Mouse (Mus musculus) testis, postnatal 10 days (tissue): ENCODE measurements at regions not wholly inside any gene's neighbourhood (a gene's known extent, or its start where the extent isn't known, plus 50 kb on each side); places are given as distances from the start of the nearest gene placed in this dataset.

Experiments used
- DNase-seq: peaks from one replicate; pipeline ENCODE4 v3.0.0; 2021; ENCODE audit warnings: low spot score

DNA sequence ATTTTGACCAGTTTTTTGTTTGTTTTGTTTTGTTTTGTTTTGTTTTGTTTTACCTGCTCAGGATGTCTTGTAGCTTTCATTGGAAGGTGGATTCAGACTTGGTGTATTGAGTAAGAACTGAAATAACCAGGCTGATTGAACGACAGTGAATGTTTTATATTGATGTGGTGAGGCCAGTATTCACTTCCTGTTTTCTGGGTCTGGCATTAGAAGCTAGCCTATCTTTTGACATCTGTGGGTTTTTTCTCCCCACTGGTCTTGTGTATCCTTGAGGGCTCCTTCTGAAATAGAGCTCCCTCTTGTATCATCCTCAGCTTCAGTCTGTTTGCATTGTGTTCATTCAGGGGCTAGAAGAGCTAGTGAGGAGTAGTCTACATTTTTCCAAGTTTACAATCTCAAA is 175.5 kb downstream of the 1700129C05Rik start:
- DNase-seq, result no peak

DNA sequence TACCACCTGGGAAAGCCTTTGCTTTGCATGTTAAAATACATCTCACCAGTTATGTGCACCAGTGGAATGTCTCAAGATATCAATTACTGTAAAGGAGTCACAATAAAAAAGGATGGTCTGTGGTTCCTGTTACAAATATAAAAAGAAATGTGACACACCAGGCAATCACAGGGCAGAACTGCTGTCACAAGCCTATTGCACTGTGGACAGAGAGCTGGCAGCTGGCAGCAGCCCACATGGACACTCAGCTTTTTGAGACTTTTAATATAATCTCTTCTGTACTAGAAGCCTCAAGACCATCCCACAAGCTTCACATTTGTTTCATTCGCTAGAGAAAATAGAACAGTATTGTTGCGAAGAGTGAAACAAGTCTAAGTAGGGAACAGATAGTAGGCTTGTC is 197.7 kb downstream of the 1700129C05Rik start:
- no peak for DNase-seq

DNA sequence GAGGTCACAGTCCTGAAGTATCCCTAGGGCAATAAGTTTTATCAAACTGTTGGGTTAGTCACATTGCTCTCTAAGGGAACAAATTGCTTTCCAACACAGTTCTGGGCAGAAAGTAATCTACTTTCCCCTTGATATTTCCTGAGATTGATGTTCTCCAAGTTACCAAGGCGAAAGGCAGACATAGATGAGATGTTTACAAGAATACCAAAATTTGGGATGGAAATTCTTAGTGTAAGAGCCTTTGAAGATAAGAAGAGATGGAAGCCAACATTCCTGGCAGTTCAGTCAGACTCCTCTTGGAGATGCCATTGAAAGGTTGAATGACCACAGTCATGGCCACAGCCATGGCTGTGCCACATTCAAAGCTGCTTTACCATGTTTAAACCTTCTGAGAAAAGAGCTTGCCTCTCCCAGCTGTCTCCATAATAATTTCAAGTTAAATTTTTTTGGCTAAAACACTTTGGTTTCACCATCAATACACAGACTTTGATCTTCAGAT is 199.4 kb downstream of the 1700129C05Rik start:
- no peak for DNase-seq

DNA sequence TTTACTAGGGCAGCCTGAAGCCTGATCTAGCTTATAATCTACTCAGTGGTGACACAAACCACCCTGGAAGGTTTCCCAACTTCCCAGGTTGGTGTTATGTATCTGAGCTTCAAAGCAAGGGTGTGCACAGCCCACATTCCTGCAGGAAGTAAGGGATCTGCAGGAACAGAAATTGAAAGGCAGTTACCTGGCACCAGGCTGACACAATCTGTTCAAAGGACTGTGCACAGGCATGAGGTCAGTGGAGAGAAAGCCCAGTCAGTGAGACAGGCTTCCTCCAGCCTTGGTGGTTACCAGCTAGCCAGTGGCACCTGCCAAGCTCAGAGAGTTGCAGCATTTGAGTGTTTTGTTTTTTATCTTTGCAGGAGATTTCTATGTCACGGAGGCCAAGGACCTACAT is 203.6 kb downstream of the 1700129C05Rik start:
- DNase-seq, result no peak

DNA sequence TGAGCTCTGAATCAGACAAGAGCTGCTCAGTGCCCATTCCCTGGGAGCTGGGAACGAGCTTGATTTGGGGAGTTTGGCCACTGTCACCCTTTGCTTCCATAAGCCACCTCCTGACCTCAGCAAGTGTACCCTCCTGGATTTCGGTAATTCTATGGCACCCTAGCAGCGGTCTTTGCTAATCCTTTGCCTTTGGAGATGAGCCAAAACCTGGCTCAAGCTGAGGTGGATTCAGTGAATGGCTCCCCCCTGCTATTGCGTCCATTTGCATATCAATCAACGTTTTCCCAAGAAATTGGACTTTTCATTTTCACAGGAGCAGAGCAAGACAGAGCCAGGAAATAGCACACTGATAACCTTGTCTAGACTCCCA is 204.1 kb downstream of the 1700129C05Rik start:
- no peak for DNase-seq

DNA sequence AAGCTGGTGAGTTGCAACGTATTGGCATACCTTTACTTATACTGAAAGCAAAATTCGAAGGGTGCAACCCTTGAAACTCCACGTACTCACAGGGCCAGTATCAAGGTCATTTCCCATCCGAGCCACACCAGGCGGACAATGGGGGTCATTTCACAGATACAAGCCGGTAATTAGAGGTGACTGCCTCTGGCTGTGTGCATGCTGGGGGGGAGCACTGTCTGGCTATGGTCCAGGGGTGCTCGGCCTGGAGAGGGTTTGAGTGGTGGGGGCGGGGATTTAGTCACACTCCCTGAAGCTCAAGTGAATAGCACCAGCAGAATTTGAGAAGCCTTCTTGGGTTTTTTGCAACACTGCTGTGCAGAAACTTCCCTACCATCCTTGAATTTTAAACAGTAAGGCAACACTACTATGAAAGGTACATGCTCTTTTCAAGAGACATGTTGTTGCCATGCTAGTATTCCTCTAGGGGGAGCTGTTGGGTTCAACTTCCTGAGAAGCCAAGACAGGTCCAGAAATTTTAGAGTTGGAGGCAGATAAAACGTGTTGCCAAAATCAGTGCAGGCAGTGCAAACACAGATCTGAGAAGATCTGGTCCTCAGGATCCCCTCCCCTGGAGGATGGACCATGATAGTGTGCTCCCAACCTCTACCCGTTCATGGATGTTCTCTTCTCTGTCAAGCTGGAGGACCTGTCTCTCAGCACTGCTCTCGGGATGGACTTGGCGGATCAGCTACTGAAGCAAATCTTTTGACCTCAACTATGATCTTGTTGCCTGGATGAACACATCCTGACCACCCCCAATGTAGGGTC is 204.7 kb downstream of the 1700129C05Rik start:
- peak; percentile 52 for DNase-seq

DNA sequence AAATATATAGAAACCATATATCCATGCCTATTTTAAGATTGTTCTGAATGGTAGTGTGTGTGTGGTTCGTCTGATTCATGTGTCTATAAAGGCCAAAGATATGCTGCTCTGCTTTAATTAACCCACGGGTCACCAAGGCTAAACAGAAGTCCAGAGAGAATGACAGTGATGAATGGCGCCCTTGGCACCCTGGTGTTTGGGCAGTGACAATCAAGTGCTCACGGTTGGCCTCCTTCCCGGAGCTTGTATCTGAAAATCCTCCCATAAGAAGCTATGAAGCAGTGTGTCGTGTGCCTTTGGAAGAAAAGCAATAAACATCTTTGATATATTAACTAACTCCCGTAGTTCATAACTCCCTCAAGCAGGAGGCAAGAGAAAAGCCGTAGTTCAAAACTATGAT is 205.4 kb downstream of the 1700129C05Rik start:
- no peak for DNase-seq

DNA sequence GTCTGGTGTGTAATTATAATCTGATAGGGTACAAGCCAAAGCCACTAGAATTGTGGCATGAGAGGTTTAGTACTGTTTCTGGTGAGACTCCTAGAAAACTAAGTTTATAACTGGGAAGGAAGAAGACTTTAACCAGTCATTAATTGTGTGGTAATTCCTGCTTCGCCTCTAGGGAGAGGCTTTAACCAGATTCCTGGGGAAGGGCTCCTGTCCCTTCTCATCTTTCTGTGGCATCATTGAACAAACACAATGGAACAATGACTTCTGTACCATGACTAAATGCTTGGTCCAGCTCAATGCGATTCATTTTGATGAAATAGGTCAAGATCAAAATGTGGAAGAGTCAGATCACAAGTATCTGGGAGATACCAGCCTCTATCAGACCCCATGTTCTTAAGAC is 206.6 kb downstream of the 1700129C05Rik start:
- no peak for DNase-seq

DNA sequence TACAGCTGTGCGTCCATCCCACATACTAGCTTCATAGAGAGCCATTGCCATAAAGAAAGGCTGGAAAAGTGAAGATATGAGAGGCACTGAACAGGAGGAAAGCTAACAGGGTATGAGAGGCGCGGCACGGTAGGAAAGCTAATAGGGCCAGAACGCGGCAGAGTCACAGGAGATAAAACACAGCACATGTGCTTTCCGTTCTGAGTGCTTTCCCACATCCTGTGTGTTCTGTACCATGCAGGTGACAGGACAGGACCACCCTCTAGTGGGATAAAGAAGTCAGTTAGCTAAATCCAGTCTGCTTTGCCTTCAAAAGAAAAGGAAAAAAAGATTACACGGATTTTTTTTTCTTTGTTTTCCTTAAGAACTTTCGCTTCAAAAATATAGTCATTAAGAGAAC is 224.8 kb downstream of the 1700129C05Rik start:
- DNase-seq, result no peak

DNA sequence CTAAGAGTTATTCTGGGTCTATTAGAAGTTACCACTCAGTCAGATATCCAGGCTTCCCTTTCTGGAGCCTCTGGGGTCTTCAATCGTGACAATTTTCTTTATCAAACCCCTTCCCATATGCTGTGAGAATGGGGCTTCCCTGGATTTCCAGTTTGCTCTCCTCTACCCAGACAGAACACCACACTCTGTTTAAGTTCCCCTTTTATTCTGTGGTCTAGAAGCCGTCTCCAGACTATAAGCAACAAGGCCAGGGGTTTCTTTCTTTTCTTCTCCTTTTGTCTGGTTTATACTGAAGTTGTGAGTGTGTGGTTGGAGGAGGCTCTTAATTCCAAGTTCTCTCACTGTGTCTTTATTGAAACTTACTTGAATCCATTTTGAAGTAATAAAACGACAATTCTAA is 225.5 kb downstream of the 1700129C05Rik start:
- no peak for DNase-seq

DNA sequence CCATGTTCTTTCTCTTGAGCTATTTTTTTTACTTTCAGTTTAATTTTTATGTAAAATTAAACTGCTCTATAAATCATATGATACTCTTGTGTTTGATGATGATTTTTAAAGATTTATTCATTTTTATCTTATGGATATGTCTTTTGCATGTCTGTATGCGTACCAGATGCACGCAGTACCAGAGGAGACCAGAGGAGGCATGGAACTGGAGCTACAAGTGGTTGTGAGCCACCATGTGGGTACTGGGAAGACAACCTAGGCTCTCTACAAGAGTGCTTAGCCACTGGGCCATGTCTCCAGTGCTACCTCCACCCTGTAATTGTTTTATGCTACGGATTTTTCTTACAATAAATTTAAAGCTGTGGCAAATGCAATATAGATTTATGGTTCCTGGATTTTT is 227.8 kb downstream of the 1700129C05Rik start:
- DNase-seq, result no peak

DNA sequence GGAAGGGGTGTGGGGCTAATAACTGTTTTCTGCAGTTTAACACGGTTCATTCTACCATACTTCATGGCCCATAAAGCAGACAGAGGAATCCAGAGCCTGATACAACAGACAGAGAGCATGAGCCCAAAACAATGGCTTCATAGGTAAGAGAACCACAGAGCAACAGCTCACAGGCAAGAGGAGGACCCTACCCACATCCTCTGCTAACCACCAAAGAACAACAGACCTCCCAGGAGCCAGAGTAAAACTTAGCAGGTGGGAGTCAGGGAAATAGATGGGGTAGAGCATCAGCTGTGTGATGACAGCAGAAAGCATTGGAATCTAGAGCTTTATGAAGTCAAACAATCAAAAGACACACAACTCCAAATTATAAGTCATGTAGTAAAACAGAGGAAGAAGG is 231.8 kb downstream of the 1700129C05Rik start:
- no peak for DNase-seq

DNA sequence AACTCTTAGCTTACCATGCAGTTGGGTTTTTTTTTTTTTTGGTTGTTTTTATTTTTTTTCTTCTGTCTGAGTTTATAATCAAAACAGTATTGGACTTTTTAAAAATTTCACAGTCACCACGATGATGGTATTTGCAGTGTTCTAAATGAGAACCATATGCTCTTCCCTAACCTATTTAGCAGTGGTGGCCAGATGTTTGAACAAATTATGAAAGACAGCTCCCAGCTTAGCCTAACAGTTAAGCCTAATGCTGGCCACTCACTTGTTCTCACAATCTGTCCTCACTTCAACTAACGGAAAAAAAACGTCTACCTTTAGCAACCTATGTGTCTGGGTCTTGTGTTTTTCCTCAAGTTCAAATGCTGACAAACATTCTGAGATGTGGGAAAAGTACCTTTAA is 234.8 kb downstream of the 1700129C05Rik start:
- no peak for DNase-seq

DNA sequence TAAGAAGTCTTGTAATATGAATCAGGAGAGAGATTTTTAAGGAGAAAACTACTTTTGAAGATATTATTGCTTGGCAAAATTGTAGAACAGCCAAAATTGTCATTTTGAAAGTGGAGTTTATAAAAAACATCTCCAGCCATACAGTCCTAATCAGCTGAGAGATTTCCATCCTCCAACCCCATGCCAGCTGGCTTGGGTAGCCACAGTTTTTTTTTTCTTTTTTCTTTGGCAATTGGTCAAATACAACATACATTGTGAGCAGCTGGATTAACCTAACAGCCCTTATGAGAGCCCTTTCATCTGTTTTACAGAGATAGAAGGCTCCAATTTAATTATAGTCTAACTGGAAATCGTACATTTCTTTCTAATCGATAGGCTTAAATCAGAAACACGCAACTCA is 235.3 kb downstream of the 1700129C05Rik start:
- no peak for DNase-seq

DNA sequence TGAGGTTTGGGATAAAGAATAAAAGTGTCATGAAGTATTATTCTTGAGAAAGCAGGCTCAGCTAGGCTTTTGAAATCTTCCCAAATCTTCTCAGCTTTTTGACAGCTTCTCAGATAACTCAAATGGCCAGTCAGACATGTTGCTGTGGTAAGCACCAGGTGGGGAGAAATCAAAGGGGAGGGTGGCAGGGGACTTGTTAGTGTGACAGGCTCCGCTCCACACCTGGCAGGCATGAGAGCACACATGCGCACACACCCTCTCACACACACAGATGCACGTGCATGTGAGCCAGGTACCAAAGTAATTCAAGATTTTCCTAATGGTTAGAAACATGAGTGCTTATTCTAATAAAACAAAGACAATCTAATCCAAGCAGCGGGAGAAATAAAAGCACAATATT is 236.1 kb downstream of the 1700129C05Rik start:
- no peak for DNase-seq

DNA sequence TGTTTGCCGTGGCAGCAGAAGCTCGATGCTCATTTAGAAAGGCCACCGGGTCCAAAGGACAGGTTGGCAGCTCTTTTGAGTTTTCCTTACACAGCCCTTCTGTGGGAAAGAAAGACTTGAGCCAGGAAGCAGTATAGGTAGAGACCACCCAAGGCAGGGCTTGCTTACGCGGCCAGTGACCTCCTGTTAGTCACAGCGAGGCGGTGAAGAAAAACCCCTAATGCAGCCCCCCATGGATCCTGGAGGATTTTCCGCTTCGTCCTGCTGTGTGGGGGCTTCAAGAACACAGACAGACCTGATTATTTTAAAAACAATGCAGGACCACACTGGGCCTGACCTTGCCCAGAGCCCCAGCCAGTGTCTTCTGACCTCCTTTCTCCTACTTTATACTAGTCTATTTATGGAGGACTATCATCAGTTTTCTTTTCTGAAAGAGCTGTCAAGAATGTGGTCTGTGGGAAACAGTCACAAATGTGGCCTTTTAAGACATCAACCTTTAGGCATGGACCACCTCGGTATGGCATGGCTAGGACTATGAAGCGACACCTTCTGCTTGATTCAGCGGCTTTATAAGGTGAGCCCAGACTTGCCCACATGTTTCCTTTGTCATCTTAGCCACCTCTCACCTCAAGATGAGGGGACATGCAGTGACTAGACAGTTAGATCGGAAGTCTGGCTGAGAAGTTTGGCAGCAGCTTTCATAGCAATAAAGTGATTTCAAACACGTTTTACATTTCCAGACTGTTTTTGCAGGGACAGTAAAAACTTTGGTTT is 274.3 kb downstream of the 1700129C05Rik start:
- DNase-seq, result no peak

DNA sequence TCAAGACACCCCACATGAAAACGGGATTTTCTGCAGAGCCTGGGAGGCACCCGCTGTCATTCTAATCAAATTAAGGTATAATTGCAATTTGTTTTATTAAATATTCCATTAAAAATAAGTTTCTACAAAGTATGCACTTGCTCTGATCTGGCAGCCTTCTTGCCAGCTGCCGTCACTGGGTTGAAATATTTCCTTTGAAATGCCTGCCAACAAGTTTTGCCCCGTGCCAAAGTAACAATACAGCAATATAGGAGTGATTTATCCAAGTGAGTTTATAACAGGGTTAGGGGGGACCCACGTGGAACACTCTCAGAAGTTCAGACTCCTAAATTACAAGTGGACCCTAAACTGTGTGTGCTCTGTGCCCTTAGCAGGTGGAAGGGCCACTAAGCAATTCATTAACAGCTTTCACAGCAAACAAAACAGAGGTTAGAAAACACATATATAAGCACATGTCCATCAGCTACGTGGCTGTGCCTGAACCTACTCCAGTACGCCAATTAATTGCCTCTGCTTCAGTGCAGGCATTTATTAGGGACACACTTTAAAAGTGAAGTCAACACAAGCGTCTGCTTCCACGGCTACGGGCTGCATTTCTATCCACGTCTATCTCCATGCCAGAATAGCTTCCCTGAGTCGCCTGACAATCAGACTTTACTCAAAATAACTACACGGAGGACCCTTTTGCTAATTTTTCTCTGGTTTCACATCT is 275.1 kb downstream of the 1700129C05Rik start:
- DNase-seq, result no peak

DNA sequence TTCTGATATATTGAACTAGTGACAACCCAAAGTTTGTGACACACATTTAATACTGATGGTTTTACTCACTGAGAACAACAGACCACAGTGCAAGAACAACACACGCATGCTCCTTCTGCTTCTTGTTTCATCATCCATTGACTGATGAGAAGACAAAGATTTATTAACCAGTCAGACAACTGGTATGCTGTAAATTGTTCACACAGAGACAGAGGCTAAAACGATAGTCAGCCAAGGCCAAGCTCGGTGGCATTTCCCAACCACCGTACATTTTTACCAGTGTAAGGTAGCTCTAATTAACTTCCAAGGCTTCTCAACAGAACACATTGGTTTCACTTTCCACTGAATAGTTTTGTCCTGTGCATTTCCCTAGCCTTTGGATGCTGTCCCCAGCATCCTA is 287.8 kb downstream of the 1700129C05Rik start:
- DNase-seq, result no peak

DNA sequence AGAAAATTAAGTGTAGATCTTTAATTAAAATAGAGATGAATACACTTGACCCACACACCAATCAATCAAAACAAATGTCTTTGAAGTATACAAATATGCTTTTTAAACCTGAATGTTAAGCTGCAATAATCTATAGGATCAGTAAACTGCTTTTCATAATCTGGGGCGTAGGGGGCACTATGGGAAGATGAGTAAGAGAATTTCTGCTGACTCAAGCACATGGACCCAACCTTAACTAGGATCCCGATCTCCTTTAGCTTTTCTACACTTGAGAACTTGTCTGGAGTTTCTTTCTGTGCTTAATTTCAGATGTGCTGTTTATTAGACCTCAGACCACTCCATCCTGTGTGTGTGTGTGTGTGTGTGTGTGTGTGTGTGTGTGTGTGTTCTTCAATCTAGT is 298.1 kb downstream of the 1700129C05Rik start:
- DNase-seq, result no peak

DNA sequence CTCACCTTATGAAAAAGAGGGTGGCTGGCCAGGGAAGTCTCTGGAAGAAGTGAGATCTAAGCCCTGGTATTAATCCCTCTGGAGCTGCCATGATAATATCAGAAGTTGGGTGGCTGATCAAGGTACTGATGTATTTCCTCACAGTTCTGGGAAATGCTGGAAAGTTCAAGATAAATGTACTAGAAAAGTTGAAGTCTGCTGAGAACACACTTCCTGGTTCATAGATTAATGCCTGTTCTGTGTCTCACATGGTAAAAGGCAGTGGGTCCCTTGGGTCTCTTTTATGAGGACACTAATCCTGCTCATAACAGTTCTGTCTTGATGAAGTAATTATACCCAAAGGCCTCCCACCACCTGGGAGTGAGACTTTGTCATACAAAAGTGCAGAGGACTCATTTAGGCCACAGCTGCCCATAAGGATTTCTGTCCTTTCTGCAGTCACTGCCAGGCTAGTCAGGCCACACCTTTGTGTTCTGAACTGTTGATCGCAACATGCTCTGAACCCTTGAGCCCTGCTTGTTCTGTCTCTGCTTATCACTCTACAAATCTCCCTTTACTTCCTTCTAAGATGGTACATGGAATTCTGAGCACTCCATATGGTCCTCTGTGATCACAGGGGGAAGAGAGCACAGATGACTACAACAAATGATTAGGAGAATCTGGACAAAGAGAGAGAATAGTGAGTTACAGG is 300.4 kb downstream of the 1700129C05Rik start:
- no peak for DNase-seq

DNA sequence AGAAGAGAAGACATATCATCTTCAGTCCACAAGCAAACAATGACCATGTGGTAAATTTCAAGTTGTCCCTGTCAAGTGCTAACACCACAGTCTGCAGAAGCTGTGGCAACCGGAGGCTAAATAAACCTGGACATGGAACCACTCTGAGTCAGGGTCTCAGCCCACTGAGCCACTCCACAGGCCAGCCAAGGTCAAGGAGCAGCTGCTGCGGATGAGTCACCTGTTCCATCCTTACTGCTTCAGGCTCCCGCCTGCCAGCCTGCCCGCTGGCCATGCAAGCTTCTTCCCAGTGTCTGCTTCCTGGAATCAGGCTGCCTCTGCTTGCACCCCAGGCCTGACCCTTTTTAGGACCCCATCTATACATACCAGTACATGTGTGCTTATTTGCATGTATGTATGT is 319.8 kb downstream of the 1700129C05Rik start:
- DNase-seq, result no peak

DNA sequence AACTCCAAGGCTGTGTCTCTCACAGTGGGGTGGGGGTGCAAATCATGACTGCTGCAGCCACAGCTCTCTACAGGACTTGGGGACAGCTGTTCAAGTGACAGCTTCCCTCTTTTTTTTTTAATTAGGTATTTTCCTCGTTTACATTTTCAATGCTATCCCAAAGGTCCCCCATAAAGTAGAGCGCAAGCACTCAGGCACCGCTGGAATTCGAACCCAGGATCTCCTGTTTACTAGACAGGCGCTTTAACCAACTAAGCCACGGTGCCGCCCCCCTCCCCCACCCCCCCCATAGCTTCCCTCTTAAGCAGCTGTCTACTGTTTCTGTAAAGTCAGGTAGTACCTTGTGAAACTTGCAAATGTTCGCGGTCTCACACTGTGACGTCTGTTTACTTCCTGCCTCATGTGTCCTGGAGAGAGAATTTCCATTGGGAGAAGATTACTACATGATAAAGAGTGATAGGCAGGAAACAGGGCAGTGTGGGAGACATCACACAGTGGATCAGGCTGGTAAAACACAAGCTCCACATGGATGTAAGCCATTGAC is 324.7 kb downstream of the 1700129C05Rik start:
- DNase-seq, result peak; percentile 54
